Mouse (Mus musculus) neural tube, embryonic 11.5 days (tissue): Measurements from ENCODE around the gene Fam20a. TPM values are rescaled to one million over a fixed set of nuclear protein-coding genes. Genes with fewer than 3 reads are reported as not detected.

Experiments
- ATAC-seq: fragments of 200-750 bp; cut with Nextera tagmentation; 2 replicates; pipeline ENCODE4 v1.8.0; 2017; ENCODE audit warnings: moderate number of reproducible peaks, mild to moderate bottlenecking, moderate TSS enrichment, moderate library complexity; ENCODE audit not compliant: insufficient read depth, low FRiP score, low TSS enrichment
- DNase-seq: peaks from one replicate; pipeline ENCODE4 v3.0.0-alpha.2; 2015; ENCODE audit warnings: low spot score
- H3K27ac ChIP-seq: fragments of 300-500 bp; sonication (generic); 2 replicates; pipeline ENCODE4 v1.5.1; 2014; ENCODE audit warnings: low read depth, mild to moderate bottlenecking, low read length
- H3K27me3 ChIP-seq: fragments of 300-500 bp; sonication (generic); 2 replicates; pipeline ENCODE4 v1.6.1; 2014; ENCODE audit warnings: mild to moderate bottlenecking, low read length, mixed read lengths; ENCODE audit not compliant: control insufficient read depth, insufficient read depth
- H3K36me3 ChIP-seq: fragments of 300-500 bp; sonication (generic); 2 replicates; pipeline ENCODE4 v1.6.1; 2014; ENCODE audit warnings: mild to moderate bottlenecking, low read length, moderate library complexity, mixed read lengths; ENCODE audit not compliant: control insufficient read depth, insufficient read depth
- H3K4me1 ChIP-seq: fragments of 300-500 bp; sonication (generic); 2 replicates; pipeline ENCODE4 v1.6.1; 2014; ENCODE audit warnings: low read length, mixed read lengths; ENCODE audit not compliant: control insufficient read depth, insufficient read depth
- H3K4me2 ChIP-seq: fragments of 300-500 bp; sonication (generic); 2 replicates; pipeline ENCODE4 v1.6.1; 2014; ENCODE audit warnings: low read depth, mild to moderate bottlenecking, moderate library complexity
- H3K4me3 ChIP-seq: fragments of 300-500 bp; sonication (generic); 2 replicates; pipeline ENCODE4 v1.5.1; 2014; ENCODE audit warnings: low read depth, low read length
- H3K9ac ChIP-seq: fragments of 300-500 bp; sonication (generic); 2 replicates; pipeline ENCODE4 v1.6.1; 2014; ENCODE audit warnings: mild to moderate bottlenecking, low read length
- H3K9me3 ChIP-seq: fragments of 300-500 bp; sonication (generic); 2 replicates; pipeline ENCODE4 v1.6.1; 2016; ENCODE audit warnings: low read length; ENCODE audit not compliant: control insufficient read depth
- WGBS: fragments of 180-500 bp; shearing (Covaris S2); extraction: QIAGEN DNeasy Blood & Tissue Kit; methylation state at CpG from one replicate; pipeline ENCODE4 v1.1.7; 2014; 5-methylcytosine and 5-hydroxymethylcytosine counted together
- polyA plus RNA-seq: library from polyadenylated mRNA; unstranded; fragments of >200 nt; fragmentation: Nextera tagmentation; extraction: Ambion mirVana; gene quantifications from 2 replicates; pipeline ENCODE4 v1.2.1, GENCODE M21; 2014

Fam20a gene
- polyA plus RNA-seq, 1 experiment from 2014 or later: 0.92 TPM

- DNase-seq (no peak), ATAC-seq (no peak)
- Histone ChIP-seq H3K27me3 (no peaks in the 10 kb centered on the region), H3K9ac (no peak overlapping the region), H3K36me3 (no peaks in the 10 kb centered on the region), H3K9me3 (no peaks in the 10 kb centered on the region), H3K4me1 (no peaks in the 10 kb centered on the region), H3K4me2 (no peak overlapping the region), H3K27ac (no peak overlapping the region), H3K4me3 (no peak overlapping the region)
- 77% methylated on average over 3 of the region's 3 CpGs for WGBS
These were observed 14.6 kb downstream of the Fam20a start for GRCm38 (mm10) chr11:109707442-109707841.

DNA sequence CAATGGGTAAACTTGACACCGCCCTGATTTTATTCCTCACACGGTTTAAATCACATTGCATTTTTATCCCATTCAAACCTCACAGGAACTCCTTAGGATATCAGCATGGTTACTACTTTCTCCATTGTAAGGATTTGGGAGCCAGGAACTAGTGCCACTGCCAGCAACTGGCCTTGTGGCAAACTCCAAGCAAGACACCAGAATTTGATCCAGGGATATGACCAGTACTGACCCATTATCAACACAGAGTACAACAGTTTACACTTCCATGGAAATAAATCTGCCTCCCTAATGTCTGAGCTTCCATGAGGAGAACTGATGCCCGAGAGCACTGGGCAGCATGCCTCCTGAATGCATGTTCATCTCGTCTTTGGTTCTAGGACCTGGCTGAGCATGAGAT is 15.5 kb downstream of the Fam20a start:
- no peaks in the 10 kb centered on the region for H3K36me3 ChIP-seq
- no peak overlapping the region for H3K4me3 ChIP-seq
- H3K27me3 ChIP-seq: no peaks in the 10 kb centered on the region
- H3K4me1 ChIP-seq: no peaks in the 10 kb centered on the region
- H3K9ac ChIP-seq: no peak overlapping the region
- DNase-seq (no peak), ATAC-seq (no peak)
- H3K27ac ChIP-seq: no peak overlapping the region
- no peak overlapping the region for H3K4me2 ChIP-seq
- H3K9me3 ChIP-seq: no peaks in the 10 kb centered on the region
- 83% methylated on average over 4 of the region's 4 CpGs for WGBS

- DNase-seq (no peak), ATAC-seq (no peak)
- Histone ChIP-seq H3K4me2 (no peak overlapping the region), H3K9ac (no peak overlapping the region), H3K4me3 (no peak overlapping the region), H3K9me3 (no peaks in the 10 kb centered on the region), H3K27ac (no peak overlapping the region), H3K27me3 (no peaks in the 10 kb centered on the region), H3K4me1 (no peaks in the 10 kb centered on the region), H3K36me3 (no peaks in the 10 kb centered on the region)
- WGBS: 76% methylated on average over 9 of the region's 9 CpGs
These were observed 16.0 kb downstream of the Fam20a start for GRCm38 (mm10) chr11:109706055-109706412.

DNA sequence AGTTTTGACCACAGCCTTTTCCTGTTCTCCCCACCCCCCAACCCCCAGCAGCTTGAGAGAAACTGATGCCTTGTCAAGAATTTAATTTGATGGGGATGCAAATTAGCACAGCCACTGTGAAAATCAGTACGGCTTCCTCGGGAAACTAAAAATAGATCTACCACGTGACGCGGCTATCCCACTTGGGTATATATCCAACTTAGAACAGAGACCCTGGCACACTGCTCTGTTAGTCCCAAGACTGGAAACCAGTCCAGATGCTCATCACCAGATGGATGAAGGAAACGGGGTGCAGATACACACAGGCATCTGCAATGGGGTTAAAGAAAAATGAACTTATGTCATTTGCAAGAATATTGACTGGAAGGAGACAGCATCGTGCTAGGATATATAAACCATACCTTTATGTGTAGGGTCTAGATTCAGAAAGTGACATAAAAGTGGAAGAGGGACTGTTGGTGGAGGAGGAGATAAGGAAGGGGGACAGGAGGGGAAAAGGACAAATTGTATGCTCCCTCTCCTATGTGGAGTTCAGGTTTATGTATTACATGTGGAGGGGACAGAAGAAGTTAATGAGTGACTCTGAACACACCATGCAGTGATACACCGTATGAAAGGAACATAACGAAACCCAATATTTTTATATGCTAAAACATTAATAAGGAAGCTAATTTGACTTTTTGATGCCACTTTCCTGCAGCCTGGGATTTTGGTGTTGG is 16.6 kb downstream of the Fam20a start:
- no peaks in the 10 kb centered on the region for H3K4me1 ChIP-seq
- DNase-seq (no peak), ATAC-seq (no peak)
- H3K9ac ChIP-seq: no peak overlapping the region
- no peak overlapping the region for H3K4me2 ChIP-seq
- H3K27ac ChIP-seq: no peak overlapping the region
- no peaks in the 10 kb centered on the region for H3K36me3 ChIP-seq
- H3K9me3 ChIP-seq: no peaks in the 10 kb centered on the region
- H3K4me3 ChIP-seq: no peak overlapping the region
- no peaks in the 10 kb centered on the region for H3K27me3 ChIP-seq
- WGBS: 92% methylated on average over 9 of the region's 9 CpGs

DNA sequence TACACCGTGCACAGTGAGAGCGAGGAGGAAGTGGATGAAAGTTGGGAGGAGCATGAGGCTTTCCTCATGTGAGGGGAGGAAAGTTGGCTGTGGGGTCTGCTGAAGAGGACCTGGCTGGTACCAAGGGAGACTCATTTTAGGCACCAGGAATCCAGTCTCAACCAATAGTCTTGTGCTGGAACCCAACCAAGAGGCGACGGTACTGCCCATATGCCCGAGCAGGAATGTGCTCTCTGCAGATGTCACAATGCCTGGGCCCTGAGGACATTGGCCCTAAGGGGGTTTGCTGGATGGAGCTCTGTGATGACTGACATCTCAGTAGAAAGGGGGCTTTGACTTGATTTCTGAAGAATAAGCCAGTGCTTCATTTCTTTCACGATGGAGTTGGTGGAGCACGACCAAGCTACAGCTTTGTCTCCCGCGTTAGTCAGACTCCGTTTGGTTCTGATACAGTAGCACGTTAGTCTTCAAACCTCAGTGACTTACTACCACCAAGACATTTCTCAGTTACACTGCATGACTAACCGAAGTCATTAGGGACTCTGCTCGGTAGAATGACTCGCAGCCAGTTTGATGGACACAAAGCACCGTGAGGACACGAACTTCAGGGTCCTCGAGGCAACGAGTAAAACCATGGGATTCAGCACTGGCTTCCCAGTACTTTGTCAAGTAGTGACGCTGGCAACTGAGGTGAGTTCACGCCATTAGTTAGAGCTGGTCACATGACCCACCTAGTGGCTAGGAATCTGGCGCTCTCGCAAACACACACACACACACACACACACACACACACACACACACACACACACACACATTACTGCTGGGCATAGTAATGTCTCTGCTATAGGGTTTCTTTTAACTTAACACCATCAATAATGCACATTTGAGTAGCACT is 17.5 kb downstream of the Fam20a start:
- DNase-seq: no peak
- Histone ChIP-seq H3K9ac (no peak overlapping the region), H3K36me3 (no peaks in the 10 kb centered on the region), H3K27ac (no peak overlapping the region), H3K9me3 (no peaks in the 10 kb centered on the region), H3K4me3 (no peak overlapping the region), H3K4me2 (no peak overlapping the region), H3K4me1 (no peaks in the 10 kb centered on the region), H3K27me3 (no peaks in the 10 kb centered on the region)
- ATAC-seq: no peak
- 93% methylated on average over 22 of the region's 22 CpGs for WGBS

DNA sequence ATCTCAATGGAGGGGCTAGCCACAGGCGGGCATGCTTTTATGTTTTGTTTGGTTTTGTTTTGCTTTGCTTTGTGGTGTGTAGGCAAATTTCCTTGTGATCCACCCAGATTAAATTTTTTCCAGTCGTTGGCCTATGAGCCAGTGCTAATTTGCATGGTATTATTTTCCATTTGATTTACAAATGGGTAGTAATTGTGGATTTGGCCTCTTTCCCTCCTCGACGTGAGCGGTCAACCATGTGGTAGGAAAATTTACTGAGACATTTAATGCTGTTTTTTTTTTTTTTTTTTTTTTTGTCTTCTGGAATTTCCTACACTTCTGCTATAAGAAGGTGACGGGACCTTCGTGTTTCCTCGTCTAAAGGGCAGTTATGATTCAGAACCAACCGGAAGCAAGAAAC is 18.2 kb downstream of the Fam20a start:
- WGBS: 84% methylated on average over 9 of the region's 9 CpGs
- Histone ChIP-seq H3K4me3 (no peak overlapping the region), H3K27me3 (no peaks in the 10 kb centered on the region), H3K9me3 (no peaks in the 10 kb centered on the region), H3K4me2 (no peak overlapping the region), H3K36me3 (no peaks in the 10 kb centered on the region), H3K4me1 (no peaks in the 10 kb centered on the region), H3K27ac (no peak overlapping the region), H3K9ac (no peak overlapping the region)
- no peak for ATAC-seq
- no peak for DNase-seq

GRCm38 (mm10) chr11:109702031-109702815 is 19.9 kb downstream of the Fam20a start:
- no peak overlapping the region for H3K4me2 ChIP-seq
- DNase-seq (no peak), ATAC-seq (no peak)
- no peak overlapping the region for H3K4me3 ChIP-seq
- H3K36me3 ChIP-seq: no peaks in the 10 kb centered on the region
- 63% methylated on average over 10 of the region's 10 CpGs for WGBS
- H3K27ac ChIP-seq: no peak overlapping the region
- H3K4me1 ChIP-seq: no peaks in the 10 kb centered on the region
- no peaks in the 10 kb centered on the region for H3K27me3 ChIP-seq
- no peaks in the 10 kb centered on the region for H3K9me3 ChIP-seq
- H3K9ac ChIP-seq: no peak overlapping the region

GRCm38 (mm10) chr11:109700761-109701160 is 21.3 kb downstream of the Fam20a start:
- no peaks in the 10 kb centered on the region for H3K9me3 ChIP-seq
- H3K27me3 ChIP-seq: no peaks in the 10 kb centered on the region
- H3K9ac ChIP-seq: no peak overlapping the region
- DNase-seq (no peak), ATAC-seq (no peak)
- H3K27ac ChIP-seq: no peak overlapping the region
- H3K4me1 ChIP-seq: no peaks in the 10 kb centered on the region
- no peak overlapping the region for H3K4me3 ChIP-seq
- H3K4me2 ChIP-seq: no peak overlapping the region
- H3K36me3 ChIP-seq: no peaks in the 10 kb centered on the region
- 84% methylated on average over 6 of the region's 6 CpGs for WGBS
